Mouse (Mus musculus): Measurements from ENCODE around the gene Slc29a1.
"Not testable (repeated sequence)": the region's sequence is repeated elsewhere in the genome, so short reads cannot be mapped to it uniquely, and the experiment has no call there.

The Slc29a1 gene

GRCm38 (mm10) chr17:45599446-45600242 lies at the start of gene Slc29a1:
Gene Slc29a1, minus strand, starts transcription at chr17:45599606.
- peak in 1 of 2 experiments; percentile 33 for DNase-seq

- no peak for DNase-seq
Observed at GRCm38 (mm10) chr17:45644185-45644584, 44.8 kb upstream of the Slc29a1 start.

GRCm38 (mm10) chr17:45642701-45643100 lies 43.3 kb upstream of the Slc29a1 start:
- peak; percentile 83 to 87 for DNase-seq

- DNase-seq: no peak
Observed at GRCm38 (mm10) chr17:45641981-45642380, 42.6 kb upstream of the Slc29a1 start.

GRCm38 (mm10) chr17:45638596-45639295 lies 39.3 kb upstream of the Slc29a1 start:
- DNase-seq: no peak

GRCm38 (mm10) chr17:45634033-45634432 lies 34.6 kb upstream of the Slc29a1 start:
- no peak for DNase-seq

GRCm38 (mm10) chr17:45631940-45632339 lies 32.5 kb upstream of the Slc29a1 start:
- no peak for DNase-seq

GRCm38 (mm10) chr17:45630992-45631391 lies 31.6 kb upstream of the Slc29a1 start:
- no peak for DNase-seq

GRCm38 (mm10) chr17:45629861-45630694 lies 30.7 kb upstream of the Slc29a1 start:
- DNase-seq: peak; percentile 70 to 79

GRCm38 (mm10) chr17:45628885-45629855 lies 29.8 kb upstream of the Slc29a1 start:
- no peak for DNase-seq

GRCm38 (mm10) chr17:45628160-45628559 lies 28.8 kb upstream of the Slc29a1 start:
- no peak for DNase-seq

- peak; percentile 57 to 74 for DNase-seq
Observed at GRCm38 (mm10) chr17:45626577-45627134, 27.2 kb upstream of the Slc29a1 start.

- not testable (repeated sequence) for DNase-seq
Observed at GRCm38 (mm10) chr17:45623425-45623824, 24.0 kb upstream of the Slc29a1 start.

- DNase-seq: no peak
Observed at GRCm38 (mm10) chr17:45619386-45620256, 20.2 kb upstream of the Slc29a1 start.

GRCm38 (mm10) chr17:45618941-45619385 lies 19.6 kb upstream of the Slc29a1 start:
- no peak for DNase-seq

- no peak for DNase-seq
Observed at GRCm38 (mm10) chr17:45617655-45618054, 18.2 kb upstream of the Slc29a1 start.

GRCm38 (mm10) chr17:45616679-45617078 lies 17.3 kb upstream of the Slc29a1 start:
- no peak for DNase-seq

GRCm38 (mm10) chr17:45616046-45616650 lies 16.7 kb upstream of the Slc29a1 start:
- DNase-seq: no peak

GRCm38 (mm10) chr17:45612921-45613320 lies 13.5 kb upstream of the Slc29a1 start:
- DNase-seq: no peak

- DNase-seq: no peak
Observed at GRCm38 (mm10) chr17:45612008-45612407, 12.6 kb upstream of the Slc29a1 start.

Measured in cerebellum, postnatal 36 days (tissue).